Mouse (Mus musculus): ENCODE measurements around the gene 1810062G17Rik. TPM values are rescaled to one million over a fixed set of nuclear protein-coding genes. Genes with fewer than 3 reads are reported as not detected.

1810062G17Rik gene
- total and polyA plus RNA-seq, 3 experiments = 1.0 to 2.3 TPM; not detected in 1

DNA sequence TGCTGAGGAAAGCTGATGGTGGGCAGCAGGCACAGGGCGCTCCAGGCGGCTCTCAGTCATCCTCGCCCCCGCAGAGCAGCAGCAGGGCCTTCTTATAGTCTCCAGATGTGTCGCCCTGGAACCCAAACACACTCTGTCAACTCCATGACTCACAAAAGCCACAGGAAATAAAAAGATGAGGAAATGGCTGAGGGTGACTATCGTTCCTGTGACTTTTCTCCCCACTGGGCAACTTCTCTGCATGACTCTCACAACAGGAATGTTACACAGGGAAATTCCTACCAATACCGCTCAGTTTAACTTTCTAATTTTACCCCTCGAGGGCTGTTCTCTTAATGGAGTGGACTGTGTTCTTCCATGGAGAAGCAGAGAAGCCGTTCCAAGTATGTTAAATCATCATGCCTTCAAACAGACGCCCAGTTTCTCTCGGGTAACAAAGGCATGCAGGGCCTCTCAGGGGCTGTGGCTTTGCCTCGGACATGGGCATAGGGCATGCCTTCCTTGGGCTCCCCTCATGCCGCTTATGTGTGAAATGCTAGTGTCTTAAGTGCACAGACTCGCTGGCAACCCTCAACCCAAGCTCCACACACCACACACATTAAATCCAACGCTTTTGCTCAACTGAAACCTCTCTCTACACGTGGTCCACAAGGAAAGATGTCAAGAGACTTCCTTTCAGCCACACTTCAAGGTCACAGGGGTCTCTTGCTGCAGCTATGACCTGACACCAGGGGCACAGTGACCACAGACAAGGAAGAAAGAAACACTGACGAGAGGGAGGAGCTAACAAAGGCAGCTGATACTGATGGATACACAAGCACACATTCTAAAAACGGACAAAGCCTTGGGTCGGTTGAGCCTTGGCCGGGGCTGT, 26.2 kb upstream of the 1810062G17Rik start:
- no peak overlapping the region for H3K4me3 ChIP-seq (ENCODE audit: control insufficient read depth in 1 of 2, insufficient read depth in 1 of 2, low read depth in 2 of 2, low read length in 2 of 2)
- no peak for DNase-seq (ENCODE audit: low read depth, low spot score)
- no peaks in the 10 kb centered on the region for H3K27me3 ChIP-seq (ENCODE audit: control insufficient read depth in 1 of 2, insufficient read depth in 2 of 2, low read length in 2 of 2)
- H3K4me1 ChIP-seq (ENCODE audit: control insufficient read depth in 1 of 2, insufficient read depth in 2 of 2, low read length in 2 of 2) = peaks cover 6 to 14% of the 10 kb centered on the region in 2 experiments; a peak in 3 of 4 replicates
- H3K36me3 ChIP-seq (ENCODE audit: control insufficient read depth in 1 of 2, insufficient read depth in 2 of 2, low read length in 2 of 2) = peaks cover 0 to 14% of the 10 kb centered on the region in 2 experiments; a peak in 2 of 4 replicates
- no peak overlapping the region for H3K9ac ChIP-seq (ENCODE audit: control insufficient read depth, low read depth, low read length, poor library complexity, severe bottlenecking)
- H3K79me2 ChIP-seq (ENCODE audit: control insufficient read depth, insufficient read depth, low read length, poor library complexity) = no peaks in the 10 kb centered on the region
- H3K27ac ChIP-seq (ENCODE audit: control insufficient read depth, low read depth, low read length) = no peak overlapping the region
- no peaks in the 10 kb centered on the region for H3K9me3 ChIP-seq (replicated peaks; ENCODE audit: insufficient read depth, low read length)
- no peak for TF ChIP-seq ZMIZ1 (IDR thresholded peaks at IDR 0.05; ENCODE audit: low read depth, low read length)
- no peak for TF ChIP-seq MXI1 (IDR thresholded peaks at IDR 0.05; ENCODE audit: low read depth, low read length)
- no peak for TF ChIP-seq SMC3 (IDR thresholded peaks at IDR 0.05; ENCODE audit: low read depth, low read length)
- TF ChIP-seq ZKSCAN1 (IDR thresholded peaks at IDR 0.05; ENCODE audit: low read depth, low read length) = no peak
- TF ChIP-seq NELFE (IDR thresholded peaks at IDR 0.05; ENCODE audit: low read depth, low read length) = no peak
- no peak for TF ChIP-seq RCOR1 (IDR thresholded peaks at IDR 0.05; ENCODE audit: low read depth, low read length)
- no peak for TF ChIP-seq ZNF384 (IDR thresholded peaks at IDR 0.05; ENCODE audit: low read depth, low read length)

DNA sequence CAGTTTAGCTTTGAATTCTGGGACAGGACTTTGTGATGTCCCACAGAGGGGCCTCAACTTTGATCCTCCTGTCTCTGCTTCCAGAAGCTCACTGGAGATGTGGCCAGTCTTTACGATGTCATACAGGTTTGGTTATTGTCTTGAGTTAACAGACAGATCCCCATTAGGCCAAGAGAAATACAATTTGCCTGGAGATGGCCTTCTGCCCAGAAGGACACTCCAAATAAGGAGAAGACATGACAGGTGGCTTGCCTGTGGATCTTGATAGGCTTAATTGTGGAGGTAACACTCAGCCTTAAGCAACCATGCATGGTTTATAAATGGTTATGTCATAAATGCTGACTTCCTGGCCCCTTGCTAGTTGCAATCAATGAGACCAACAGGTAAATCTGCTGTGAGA, 23.2 kb upstream of the 1810062G17Rik start:
- DNase-seq (ENCODE audit: low read depth, low spot score) = no peak
- Histone ChIP-seq H3K36me3 (ENCODE audit: control insufficient read depth in 1 of 2, insufficient read depth in 2 of 2, low read length in 2 of 2) (peaks cover 0 to 5% of the 10 kb centered on the region in 2 experiments; a peak in 3 of 4 replicates), H3K9ac (ENCODE audit: control insufficient read depth, low read depth, low read length, poor library complexity, severe bottlenecking) (no peak overlapping the region), H3K27me3 (ENCODE audit: control insufficient read depth in 1 of 2, insufficient read depth in 2 of 2, low read length in 2 of 2) (no peaks in the 10 kb centered on the region), H3K79me2 (ENCODE audit: control insufficient read depth, insufficient read depth, low read length, poor library complexity) (no peaks in the 10 kb centered on the region), H3K9me3 (replicated peaks; ENCODE audit: insufficient read depth, low read length) (no peaks in the 10 kb centered on the region), H3K4me3 (ENCODE audit: control insufficient read depth in 1 of 2, insufficient read depth in 1 of 2, low read depth in 2 of 2, low read length in 2 of 2) (no peak overlapping the region), H3K4me1 (ENCODE audit: control insufficient read depth in 1 of 2, insufficient read depth in 2 of 2, low read length in 2 of 2) (peaks cover 0 to 9% of the 10 kb centered on the region in 2 experiments; a peak in 3 of 4 replicates), H3K27ac (ENCODE audit: control insufficient read depth, low read depth, low read length) (no peak overlapping the region)
- TF ChIP-seq EP300 (IDR thresholded peaks at IDR 0.05; ENCODE audit: low read depth in 1 of 2, low read length in 2 of 2) (no peak), UBTF (IDR thresholded peaks at IDR 0.05; ENCODE audit: borderline replicate concordance, insufficient read depth, low read depth, low read length) (no peak), GATA1 (IDR thresholded peaks at IDR 0.05; ENCODE audit: low read depth, low read length) (no peak), TBP (IDR thresholded peaks at IDR 0.05; ENCODE audit: low read depth, low read length) (no peak), BHLHE40 (IDR thresholded peaks at IDR 0.05; ENCODE audit: borderline replicate concordance, low read depth, low read length) (no peak), USF1 (IDR thresholded peaks at IDR 0.05; ENCODE audit: low read depth, low read length) (no peak), ZMIZ1 (IDR thresholded peaks at IDR 0.05; ENCODE audit: low read depth, low read length) (no peak), ZNF384 (IDR thresholded peaks at IDR 0.05; ENCODE audit: low read depth, low read length) (no peak), MAZ (IDR thresholded peaks at IDR 0.05; ENCODE audit: low read depth, low read length) (no peak), MYC (IDR thresholded peaks at IDR 0.05; ENCODE audit: low read depth, low read length) (no peak), POLR2AphosphoS5 (IDR thresholded peaks at IDR 0.05; ENCODE audit: borderline replicate concordance, low read depth, low read length) (no peak), CTCF (IDR thresholded peaks at IDR 0.05 in 2 of 3, conservative IDR thresholded peaks at IDR 0.05 in 1 of 3; ENCODE audit: control insufficient read depth in 1 of 3, insufficient read depth in 1 of 3, low read depth in 2 of 3, low read length in 3 of 3, poor library complexity in 1 of 3, severe bottlenecking in 1 of 3) (no peak), TAL1 (IDR thresholded peaks at IDR 0.05; ENCODE audit: low read length) (no peak), POLR2A (IDR thresholded peaks at IDR 0.05; ENCODE audit: control insufficient read depth in 1 of 2, insufficient read depth in 1 of 2, low read depth in 1 of 2, low read length in 2 of 2, poor library complexity in 1 of 2) (no peak), GABPA (IDR thresholded peaks at IDR 0.05; ENCODE audit: low read depth, low read length) (no peak), MAX (IDR thresholded peaks at IDR 0.05; ENCODE audit: low read length) (no peak), RAD21 (IDR thresholded peaks at IDR 0.05; ENCODE audit: low read depth, low read length) (no peak)

Data from MEL (cell line).